ENCODE assay signal across 9 mouse cellular contexts in the genomic region with DNA sequence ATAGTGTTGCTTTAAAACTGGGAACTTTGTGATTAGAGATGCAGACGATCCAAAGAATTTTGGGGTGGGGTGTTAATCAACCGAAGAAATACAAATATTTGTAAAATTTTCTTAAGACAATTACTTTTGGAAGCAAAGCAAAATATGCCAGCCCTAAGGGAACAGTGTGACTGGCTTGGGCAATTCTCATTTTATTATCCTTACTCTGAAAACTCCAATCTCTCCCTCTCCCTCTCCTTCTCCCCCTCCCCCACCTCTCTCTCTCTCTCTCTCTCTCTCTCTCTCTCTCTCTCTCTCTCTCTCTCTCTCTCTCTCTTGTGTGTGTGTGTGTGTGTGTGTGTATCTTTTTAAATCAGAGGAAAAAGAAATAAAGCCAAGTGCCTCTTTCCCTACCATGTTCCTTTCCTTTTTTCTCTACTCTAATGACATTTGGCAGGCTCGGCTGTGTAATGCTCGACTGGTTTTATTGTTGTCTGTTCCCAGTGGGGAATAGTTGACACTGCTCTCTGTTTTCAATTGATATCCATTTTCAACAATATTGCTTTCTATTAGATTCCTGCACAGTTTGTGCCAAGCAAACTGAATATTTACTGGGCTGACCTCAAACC.
DNase-seq lines count a peak whose midpoint lies in the region; ATAC-seq and TF ChIP-seq lines count a peak whose summit lies in the region.
"Had no signal": no experiment of that assay in that cellular context is flagged by ENCODE, and none has a peak within 500 bp of the region (broad histone marks: within the 10 kb centered on the region; RNA-seq: fewer than 3 reads in every experiment).

No protein-coding gene starts in this region.

- H3K36me3 ChIP-seq in kidney, embryonic 14.5 days (ENCODE audit: control insufficient read depth, insufficient read depth, low read length) = no peaks in the 10 kb centered on the region
- no peaks in the 10 kb centered on the region for H3K36me3 ChIP-seq in embryonic facial prominence, embryonic 11.5 days (replicated peaks; ENCODE audit: control insufficient read depth, insufficient read depth, low read depth, low read length)
- H3K36me3 ChIP-seq in hindbrain, embryonic 14.5 days (replicated peaks; ENCODE audit: control insufficient read depth, insufficient read depth) = no peaks in the 10 kb centered on the region
- no peaks in the 10 kb centered on the region for H3K36me3 ChIP-seq in midbrain, postnatal 0 days (ENCODE audit: insufficient read depth, low read length)
- no peaks in the 10 kb centered on the region for H3K36me3 ChIP-seq in heart, embryonic 12.5 days

- no peak overlapping the region for H3K27ac ChIP-seq in kidney, embryonic 14.5 days (ENCODE audit: low read depth, low read length)
- H3K27ac ChIP-seq in embryonic facial prominence, embryonic 11.5 days (replicated peaks; ENCODE audit: low read depth, low read length) = no peak overlapping the region
- H3K27ac ChIP-seq in hindbrain, embryonic 14.5 days = peak overlapping the region; percentile 86
- H3K27ac ChIP-seq in midbrain, postnatal 0 days (ENCODE audit: low read depth, low read length) = peak overlapping the region; percentile 70
- H3K27ac ChIP-seq in heart, embryonic 12.5 days (ENCODE audit: poor library complexity, severe bottlenecking) = no peak overlapping the region
- H3K27ac ChIP-seq: left cerebral cortex, adult 2 months had no signal

- DNase-seq in kidney, postnatal 4 days = no peak
- peak; percentile 20 for DNase-seq in embryonic facial prominence, embryonic 11.5 days (ENCODE audit: low spot score)
- peak; percentile 65 for DNase-seq in hindbrain, embryonic 14.5 days (ENCODE audit: low spot score)
- peak; percentile 73 for DNase-seq in midbrain, postnatal 0 days (ENCODE audit: low spot score)
- DNase-seq in B cell, adult 2 months = no peak
- DNase-seq in spleen, adult 18-20 months = no peak

- TF ChIP-seq CTCF in midbrain, postnatal 0 days (IDR thresholded peaks at IDR 0.05) = no peak

- H3K4me1 ChIP-seq in kidney, embryonic 14.5 days (ENCODE audit: control insufficient read depth, insufficient read depth, low read length) = no peaks in the 10 kb centered on the region
- no peaks in the 10 kb centered on the region for H3K4me1 ChIP-seq in embryonic facial prominence, embryonic 11.5 days (ENCODE audit: control insufficient read depth, insufficient read depth, low read length)
- H3K4me1 ChIP-seq in hindbrain, embryonic 14.5 days (replicated peaks; ENCODE audit: control insufficient read depth, insufficient read depth, low read length) = peaks cover 33% of the 10 kb centered on the region
- no peaks in the 10 kb centered on the region for H3K4me1 ChIP-seq in midbrain, postnatal 0 days (ENCODE audit: insufficient read depth, low read length)
- H3K4me1 ChIP-seq in heart, embryonic 12.5 days (replicated peaks) = peaks cover 3% of the 10 kb centered on the region; the same call in 1 of the 2 replicates

- H3K4me3 ChIP-seq in kidney, embryonic 14.5 days (ENCODE audit: low read length) = no peak overlapping the region
- no peak overlapping the region for H3K4me3 ChIP-seq in embryonic facial prominence, embryonic 11.5 days (ENCODE audit: low read depth, low read length)
- no peak overlapping the region for H3K4me3 ChIP-seq in hindbrain, embryonic 14.5 days (replicated peaks; ENCODE audit: low read length)
- peak overlapping the region; percentile 22; the same call in 1 of the 2 replicates for H3K4me3 ChIP-seq in midbrain, postnatal 0 days (ENCODE audit: low read depth, low read length)
- H3K4me3 ChIP-seq in heart, embryonic 12.5 days = no peak overlapping the region
- H3K4me3 ChIP-seq: left cerebral cortex, adult 2 months had no signal

- 27% methylated on average over 4 of the region's 4 CpGs for WGBS in kidney, embryonic 14.5 days
- 29% methylated on average over 4 of the region's 4 CpGs for WGBS in embryonic facial prominence, embryonic 11.5 days
- WGBS in hindbrain, embryonic 14.5 days = 20% methylated on average over 4 of the region's 4 CpGs
- WGBS in midbrain, postnatal 0 days = 13% methylated on average over 4 of the region's 4 CpGs
- 48% methylated on average over 4 of the region's 4 CpGs for WGBS in heart, embryonic 12.5 days

- ATAC-seq in kidney, embryonic 14.5 days (ENCODE audit: low FRiP score, low TSS enrichment) = peak; percentile 76; the same call in 1 of the 2 replicates
- no peak for ATAC-seq in embryonic facial prominence, embryonic 11.5 days (replicated peaks; ENCODE audit: insufficient number of reproducible peaks, low FRiP score, low TSS enrichment, low read depth)
- peak; percentile 59; the same call in 1 of the 2 replicates for ATAC-seq in hindbrain, embryonic 14.5 days (ENCODE audit: low FRiP score)
- no peak for ATAC-seq in midbrain, postnatal 0 days (ENCODE audit: low FRiP score)
- no peak for ATAC-seq in heart, embryonic 12.5 days (ENCODE audit: insufficient number of reproducible peaks, low FRiP score)

- H3K9ac ChIP-seq in kidney, embryonic 14.5 days (ENCODE audit: low read depth, low read length) = no peak overlapping the region
- no peak overlapping the region for H3K9ac ChIP-seq in embryonic facial prominence, embryonic 11.5 days (replicated peaks; ENCODE audit: low read length)
- H3K9ac ChIP-seq in hindbrain, embryonic 14.5 days = peak overlapping the region; percentile 41
- 0 out of 2 replicates have a peak overlapping the region, but pooled peaks have one; percentile 24 for H3K9ac ChIP-seq in midbrain, postnatal 0 days (replicated peaks; ENCODE audit: low read length, poor library complexity, severe bottlenecking)
- no peak overlapping the region for H3K9ac ChIP-seq in heart, embryonic 12.5 days

- no peaks in the 10 kb centered on the region for H3K9me3 ChIP-seq in kidney, embryonic 14.5 days (ENCODE audit: control insufficient read depth, low read length)
- no peaks in the 10 kb centered on the region for H3K9me3 ChIP-seq in embryonic facial prominence, embryonic 11.5 days (replicated peaks; ENCODE audit: control insufficient read depth, low read length)
- H3K9me3 ChIP-seq in hindbrain, embryonic 14.5 days (ENCODE audit: control insufficient read depth, low read length) = no peaks in the 10 kb centered on the region
- H3K9me3 ChIP-seq in midbrain, postnatal 0 days (ENCODE audit: low read length) = no peaks in the 10 kb centered on the region
- H3K9me3 ChIP-seq in heart, embryonic 12.5 days (replicated peaks) = no peaks in the 10 kb centered on the region

- no peaks in the 10 kb centered on the region for H3K27me3 ChIP-seq in kidney, embryonic 14.5 days (ENCODE audit: control insufficient read depth, insufficient read depth, low read length)
- no peaks in the 10 kb centered on the region for H3K27me3 ChIP-seq in embryonic facial prominence, embryonic 11.5 days (ENCODE audit: control insufficient read depth, insufficient read depth, low read length)
- no peaks in the 10 kb centered on the region for H3K27me3 ChIP-seq in hindbrain, embryonic 14.5 days (ENCODE audit: control insufficient read depth, insufficient read depth, low read length)
- no peaks in the 10 kb centered on the region for H3K27me3 ChIP-seq in midbrain, postnatal 0 days (ENCODE audit: insufficient read depth, low read length)
- no peaks in the 10 kb centered on the region for H3K27me3 ChIP-seq in heart, embryonic 12.5 days (replicated peaks)

- no peak overlapping the region for H3K4me2 ChIP-seq in kidney, embryonic 14.5 days (replicated peaks; ENCODE audit: low read depth, low read length)
- no peak overlapping the region for H3K4me2 ChIP-seq in embryonic facial prominence, embryonic 11.5 days (ENCODE audit: low read depth, low read length)
- peak overlapping the region; percentile 40 for H3K4me2 ChIP-seq in hindbrain, embryonic 14.5 days (replicated peaks)
- peak overlapping the region; percentile 42 for H3K4me2 ChIP-seq in midbrain, postnatal 0 days (ENCODE audit: low read depth, low read length, poor library complexity, severe bottlenecking)
- H3K4me2 ChIP-seq in heart, embryonic 12.5 days = no peak overlapping the region

Comparison
In these comparisons a context has a peak if more than half of its experiments do, and no peak if none do; other contexts are left out.
1. ATAC-seq: peak in kidney, embryonic 14.5 days (single experiment) and hindbrain, embryonic 14.5 days (single experiment); none in embryonic facial prominence, embryonic 11.5 days (single experiment), midbrain, postnatal 0 days (single experiment) and heart, embryonic 12.5 days (single experiment).
2. H3K27ac ChIP-seq: peak in hindbrain, embryonic 14.5 days (single experiment) and midbrain, postnatal 0 days (single experiment); none in kidney, embryonic 14.5 days (single experiment), embryonic facial prominence, embryonic 11.5 days (single experiment) and heart, embryonic 12.5 days (single experiment).
3. H3K4me2 ChIP-seq: peak in hindbrain, embryonic 14.5 days (single experiment) and midbrain, postnatal 0 days (single experiment); none in kidney, embryonic 14.5 days (single experiment), embryonic facial prominence, embryonic 11.5 days (single experiment) and heart, embryonic 12.5 days (single experiment).
4. H3K9ac ChIP-seq: peak in hindbrain, embryonic 14.5 days (single experiment) and midbrain, postnatal 0 days (single experiment); none in kidney, embryonic 14.5 days (single experiment), embryonic facial prominence, embryonic 11.5 days (single experiment) and heart, embryonic 12.5 days (single experiment).
5. DNase-seq: peak in embryonic facial prominence, embryonic 11.5 days (single experiment), hindbrain, embryonic 14.5 days (single experiment) and midbrain, postnatal 0 days (single experiment); none in kidney, postnatal 4 days (0 of 2), B cell, adult 2 months (0 of 2) and spleen, adult 18-20 months (0 of 2).